Mouse (Mus musculus): ENCODE data around the gene Epha6. TPM values are rescaled to one million over a fixed set of nuclear protein-coding genes. Genes with fewer than 3 reads are reported as not detected.

Epha6 gene
- polyA plus RNA-seq, 1 experiment from 2014 or later = 0.34 TPM

DNA sequence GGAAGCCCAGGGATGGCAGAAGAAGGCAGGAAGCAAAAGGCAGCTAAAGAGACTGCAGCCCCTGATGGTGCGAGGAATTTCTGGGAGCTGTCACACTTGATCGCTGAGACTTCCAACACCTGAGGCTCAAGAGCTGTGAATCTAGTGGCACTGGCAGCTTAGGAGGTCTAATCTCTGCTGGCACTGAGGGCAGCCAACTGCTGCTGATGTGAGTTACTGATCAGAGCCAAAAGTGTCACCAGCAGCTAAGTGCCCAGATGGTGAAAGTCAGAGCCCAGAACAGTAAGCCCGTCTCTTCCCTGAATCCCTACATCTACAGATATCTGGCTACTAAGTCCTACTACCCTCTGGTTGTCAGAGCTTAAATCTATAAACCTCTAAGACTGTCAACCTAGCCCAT, 518.4 kb downstream of the Epha6 start:
- no peak overlapping the region for H3K4me3 ChIP-seq (replicated peaks; ENCODE audit: low read length)
- no peak overlapping the region for H3K9ac ChIP-seq (ENCODE audit: low read length)
- H3K4me2 ChIP-seq (ENCODE audit: low read depth, low read length) = no peak overlapping the region
- no peak for ATAC-seq (ENCODE audit: insufficient read depth, low FRiP score)
- no peak overlapping the region for H3K27ac ChIP-seq (ENCODE audit: low read length)
- 85% methylated on average over 3 of the region's 3 CpGs for WGBS
- H3K27me3 ChIP-seq (ENCODE audit: control insufficient read depth, insufficient read depth, low read length) = no peaks in the 10 kb centered on the region
- no peaks in the 10 kb centered on the region for H3K9me3 ChIP-seq (replicated peaks; ENCODE audit: control insufficient read depth, low read length)
- H3K36me3 ChIP-seq (ENCODE audit: control insufficient read depth, insufficient read depth, low read length) = no peaks in the 10 kb centered on the region
- H3K4me1 ChIP-seq (ENCODE audit: control insufficient read depth, insufficient read depth, low read length) = no peaks in the 10 kb centered on the region

- no peak overlapping the region for H3K9ac ChIP-seq (ENCODE audit: low read length)
- H3K4me2 ChIP-seq (ENCODE audit: low read depth, low read length) = no peak overlapping the region
- H3K4me3 ChIP-seq (replicated peaks; ENCODE audit: low read length) = no peak overlapping the region
- H3K4me1 ChIP-seq (ENCODE audit: control insufficient read depth, insufficient read depth, low read length) = no peaks in the 10 kb centered on the region
- ATAC-seq (ENCODE audit: insufficient read depth, low FRiP score) = no peak
- H3K9me3 ChIP-seq (replicated peaks; ENCODE audit: control insufficient read depth, low read length) = no peaks in the 10 kb centered on the region
- 80% methylated on average over 10 of the region's 10 CpGs for WGBS
- H3K27me3 ChIP-seq (ENCODE audit: control insufficient read depth, insufficient read depth, low read length) = no peaks in the 10 kb centered on the region
- no peaks in the 10 kb centered on the region for H3K36me3 ChIP-seq (ENCODE audit: control insufficient read depth, insufficient read depth, low read length)
- no peak overlapping the region for H3K27ac ChIP-seq (ENCODE audit: low read length)
These were observed 534.7 kb downstream of the Epha6 start for GRCm38 (mm10) chr16:60070457-60071112.

- no peaks in the 10 kb centered on the region for H3K36me3 ChIP-seq (ENCODE audit: control insufficient read depth, insufficient read depth, low read length)
- H3K9me3 ChIP-seq (replicated peaks; ENCODE audit: control insufficient read depth, low read length) = no peaks in the 10 kb centered on the region
- no peak overlapping the region for H3K4me3 ChIP-seq (replicated peaks; ENCODE audit: low read length)
- no peak overlapping the region for H3K9ac ChIP-seq (ENCODE audit: low read length)
- no peaks in the 10 kb centered on the region for H3K4me1 ChIP-seq (ENCODE audit: control insufficient read depth, insufficient read depth, low read length)
- no peak overlapping the region for H3K27ac ChIP-seq (ENCODE audit: low read length)
- no peak for ATAC-seq (ENCODE audit: insufficient read depth, low FRiP score)
- 57% methylated on average over 1 of the region's 1 CpGs for WGBS
- no peaks in the 10 kb centered on the region for H3K27me3 ChIP-seq (ENCODE audit: control insufficient read depth, insufficient read depth, low read length)
- H3K4me2 ChIP-seq (ENCODE audit: low read depth, low read length) = no peak overlapping the region
These were observed 561.5 kb downstream of the Epha6 start for GRCm38 (mm10) chr16:60043809-60044208.

DNA sequence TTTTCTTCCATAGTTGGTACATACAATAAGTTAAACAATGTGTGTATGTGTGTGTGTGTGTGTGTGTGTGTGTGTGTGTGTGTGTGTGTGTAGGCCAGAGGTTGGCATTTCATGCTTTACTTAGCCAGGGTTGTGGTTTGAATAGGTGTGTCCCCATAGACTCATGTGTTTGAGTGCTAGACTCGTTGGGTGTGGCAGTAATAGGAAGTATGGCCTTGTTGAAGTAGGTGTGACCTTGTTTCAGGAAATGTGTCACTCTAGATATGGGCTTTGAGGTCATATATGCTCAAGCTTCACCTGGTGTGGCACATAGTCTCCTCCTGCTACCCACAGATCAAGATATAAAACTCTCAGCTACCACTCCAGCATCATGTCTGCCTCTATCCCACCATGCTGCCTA, 577.0 kb downstream of the Epha6 start:
- WGBS = 50% methylated on average over 1 of the region's 1 CpGs
- H3K9me3 ChIP-seq (replicated peaks; ENCODE audit: control insufficient read depth, low read length) = no peaks in the 10 kb centered on the region
- no peaks in the 10 kb centered on the region for H3K36me3 ChIP-seq (ENCODE audit: control insufficient read depth, insufficient read depth, low read length)
- ATAC-seq (ENCODE audit: insufficient read depth, low FRiP score) = no peak
- H3K4me3 ChIP-seq (replicated peaks; ENCODE audit: low read length) = no peak overlapping the region
- no peaks in the 10 kb centered on the region for H3K27me3 ChIP-seq (ENCODE audit: control insufficient read depth, insufficient read depth, low read length)
- H3K9ac ChIP-seq (ENCODE audit: low read length) = no peak overlapping the region
- H3K4me2 ChIP-seq (ENCODE audit: low read depth, low read length) = no peak overlapping the region
- no peaks in the 10 kb centered on the region for H3K4me1 ChIP-seq (ENCODE audit: control insufficient read depth, insufficient read depth, low read length)
- H3K27ac ChIP-seq (ENCODE audit: low read length) = no peak overlapping the region

- Histone ChIP-seq H3K36me3 (ENCODE audit: control insufficient read depth, insufficient read depth, low read length) (no peaks in the 10 kb centered on the region), H3K4me1 (ENCODE audit: control insufficient read depth, insufficient read depth, low read length) (no peaks in the 10 kb centered on the region), H3K4me2 (ENCODE audit: low read depth, low read length) (no peak overlapping the region), H3K9ac (ENCODE audit: low read length) (no peak overlapping the region), H3K4me3 (replicated peaks; ENCODE audit: low read length) (no peak overlapping the region), H3K9me3 (replicated peaks; ENCODE audit: control insufficient read depth, low read length) (no peaks in the 10 kb centered on the region), H3K27me3 (ENCODE audit: control insufficient read depth, insufficient read depth, low read length) (no peaks in the 10 kb centered on the region), H3K27ac (ENCODE audit: low read length) (no peak overlapping the region)
- no peak for ATAC-seq (ENCODE audit: insufficient read depth, low FRiP score)
- 67% methylated on average over 2 of the region's 2 CpGs for WGBS
These were observed 598.3 kb downstream of the Epha6 start for GRCm38 (mm10) chr16:60006857-60007568.

DNA sequence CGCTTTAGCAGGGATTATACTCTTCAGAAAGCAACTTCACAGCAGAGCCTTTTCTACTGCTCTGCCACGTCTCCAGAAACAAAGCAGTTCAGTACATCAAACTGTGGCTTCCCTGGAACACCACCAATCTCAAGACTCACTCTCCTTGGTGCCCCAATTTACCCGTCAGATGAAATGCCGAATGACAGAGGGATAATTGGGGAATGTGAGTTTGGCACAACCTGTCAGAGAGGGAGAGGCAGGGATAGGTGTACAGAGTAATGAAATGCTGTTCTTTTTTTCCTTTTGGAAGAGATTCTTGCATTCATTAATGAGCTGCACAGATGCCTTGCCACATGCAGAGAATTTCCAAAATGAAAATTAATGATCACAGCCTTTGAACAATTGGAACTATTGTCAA, 635.5 kb downstream of the Epha6 start:
- Histone ChIP-seq H3K4me2 (ENCODE audit: low read depth, low read length) (no peak overlapping the region), H3K9ac (ENCODE audit: low read length) (no peak overlapping the region), H3K4me3 (replicated peaks; ENCODE audit: low read length) (no peak overlapping the region), H3K9me3 (replicated peaks; ENCODE audit: control insufficient read depth, low read length) (no peaks in the 10 kb centered on the region), H3K27ac (ENCODE audit: low read length) (no peak overlapping the region), H3K36me3 (ENCODE audit: control insufficient read depth, insufficient read depth, low read length) (no peaks in the 10 kb centered on the region), H3K27me3 (ENCODE audit: control insufficient read depth, insufficient read depth, low read length) (no peaks in the 10 kb centered on the region), H3K4me1 (ENCODE audit: control insufficient read depth, insufficient read depth, low read length) (no peaks in the 10 kb centered on the region)
- no peak for ATAC-seq (ENCODE audit: insufficient read depth, low FRiP score)
- 68% methylated on average over 4 of the region's 4 CpGs for WGBS

DNA sequence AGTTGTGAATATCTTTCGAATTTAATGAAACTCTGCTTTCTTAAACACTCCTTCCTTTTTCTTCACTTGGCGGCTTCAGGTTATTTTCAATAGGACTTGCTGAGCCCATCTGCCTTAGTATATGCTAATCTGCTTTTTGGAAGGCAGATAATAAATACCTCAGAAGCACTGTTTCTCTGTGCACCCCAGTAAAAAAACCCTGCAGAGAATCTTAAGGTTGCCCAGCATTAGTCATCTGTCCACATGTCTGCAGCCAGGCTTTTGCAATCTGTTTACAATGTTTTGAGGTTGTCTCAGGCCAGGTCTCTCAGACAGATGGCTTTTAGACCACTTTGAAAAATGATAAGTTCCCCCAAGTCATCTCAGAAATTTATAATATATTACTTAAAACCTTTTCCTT, 649.6 kb downstream of the Epha6 start:
- no peak for ATAC-seq (ENCODE audit: insufficient read depth, low FRiP score)
- Histone ChIP-seq H3K4me1 (ENCODE audit: control insufficient read depth, insufficient read depth, low read length) (no peaks in the 10 kb centered on the region), H3K27me3 (ENCODE audit: control insufficient read depth, insufficient read depth, low read length) (no peaks in the 10 kb centered on the region)

DNA sequence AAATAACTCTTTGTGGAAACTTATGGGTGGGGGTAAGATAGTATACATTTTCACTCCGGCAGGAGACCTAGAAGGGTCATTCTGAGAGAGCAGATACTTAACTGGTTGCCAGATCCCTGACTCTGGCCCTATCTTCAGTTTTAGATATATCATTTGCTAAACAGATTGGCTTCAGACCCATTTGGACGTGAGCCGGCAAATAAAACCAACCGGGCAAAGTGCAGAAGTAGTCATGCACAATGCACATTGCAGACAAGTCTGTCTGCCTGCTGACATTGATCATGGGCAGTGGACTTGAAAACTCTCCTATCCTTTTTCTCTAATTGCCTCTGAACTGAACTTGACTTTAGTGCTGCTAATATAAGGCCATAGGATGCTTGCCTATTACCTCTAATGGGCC, 681.6 kb downstream of the Epha6 start:
- Histone ChIP-seq H3K9me3 (replicated peaks; ENCODE audit: control insufficient read depth, low read length) (no peaks in the 10 kb centered on the region), H3K4me3 (replicated peaks; ENCODE audit: low read length) (no peak overlapping the region), H3K4me1 (ENCODE audit: control insufficient read depth, insufficient read depth, low read length) (no peaks in the 10 kb centered on the region), H3K4me2 (ENCODE audit: low read depth, low read length) (no peak overlapping the region), H3K36me3 (ENCODE audit: control insufficient read depth, insufficient read depth, low read length) (no peaks in the 10 kb centered on the region), H3K9ac (ENCODE audit: low read length) (no peak overlapping the region), H3K27me3 (ENCODE audit: control insufficient read depth, insufficient read depth, low read length) (no peaks in the 10 kb centered on the region), H3K27ac (ENCODE audit: low read length) (no peak overlapping the region)
- no peak for ATAC-seq (ENCODE audit: insufficient read depth, low FRiP score)
- 79% methylated on average over 4 of the region's 4 CpGs for WGBS

More for the DNA sequence above, 649.6 kb downstream of the Epha6 start:
- H3K27ac ChIP-seq (ENCODE audit: low read length) = no peak overlapping the region
- H3K9ac ChIP-seq (ENCODE audit: low read length) = no peak overlapping the region
- H3K36me3 ChIP-seq (ENCODE audit: control insufficient read depth, insufficient read depth, low read length) = no peaks in the 10 kb centered on the region
- no peak overlapping the region for H3K4me3 ChIP-seq (replicated peaks; ENCODE audit: low read length)
- no peak overlapping the region for H3K4me2 ChIP-seq (ENCODE audit: low read depth, low read length)
- WGBS = 77% methylated on average over 2 of the region's 2 CpGs
- no peaks in the 10 kb centered on the region for H3K9me3 ChIP-seq (replicated peaks; ENCODE audit: control insufficient read depth, low read length)

DNA sequence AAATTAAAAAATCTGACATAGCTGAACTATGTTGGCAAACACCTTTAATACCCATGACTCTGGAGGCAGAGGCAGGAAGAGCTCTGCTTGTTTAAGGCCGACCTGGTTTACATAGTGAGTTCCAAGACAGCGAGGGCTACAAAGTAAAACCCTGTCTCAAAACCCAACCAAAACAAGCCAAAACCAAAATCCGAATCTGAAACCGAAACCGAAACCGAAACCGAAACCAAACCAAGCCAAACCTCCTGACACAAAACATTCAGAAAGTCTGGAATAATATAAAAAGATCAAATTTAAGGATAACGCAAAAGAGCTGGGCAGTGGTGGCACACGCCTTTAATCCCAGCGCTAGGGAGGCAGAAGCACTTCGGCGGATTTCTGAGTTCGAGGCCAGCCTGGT, 725.3 kb downstream of the Epha6 start:
- no peak overlapping the region for H3K4me2 ChIP-seq (ENCODE audit: low read depth, low read length)
- no peak overlapping the region for H3K9ac ChIP-seq (ENCODE audit: low read length)
- H3K27me3 ChIP-seq (ENCODE audit: control insufficient read depth, insufficient read depth, low read length) = no peaks in the 10 kb centered on the region
- no peak overlapping the region for H3K4me3 ChIP-seq (replicated peaks; ENCODE audit: low read length)
- ATAC-seq (ENCODE audit: insufficient read depth, low FRiP score) = no peak
- no peaks in the 10 kb centered on the region for H3K4me1 ChIP-seq (ENCODE audit: control insufficient read depth, insufficient read depth, low read length)
- no peaks in the 10 kb centered on the region for H3K36me3 ChIP-seq (ENCODE audit: control insufficient read depth, insufficient read depth, low read length)
- no peak overlapping the region for H3K27ac ChIP-seq (ENCODE audit: low read length)
- H3K9me3 ChIP-seq (replicated peaks; ENCODE audit: control insufficient read depth, low read length) = no peaks in the 10 kb centered on the region
- 92% methylated on average over 13 of the region's 13 CpGs for WGBS

Measured in stomach, embryonic 16.5 days (tissue).